Mouse (Mus musculus) activated CD4-positive, CD25-positive, alpha-beta regulatory T cell (primary cell): ENCODE data around the gene Cfap61. TPM values are rescaled to one million over a fixed set of nuclear protein-coding genes. Genes with fewer than 3 reads are reported as not detected.

ENCODE experiments used
- polyA plus RNA-seq, 2 experiments: library from polyadenylated mRNA; unstranded; fragments of 100-300 nt; shearing (Covaris generic); gene quantifications; one replicate each; pipeline ENCODE4 v1.2.1; 2017

Cfap61 gene
- polyA plus RNA-seq, result under 1 TPM in 1 of 2 experiments, not detected in 1; 0.52 TPM

DNA sequence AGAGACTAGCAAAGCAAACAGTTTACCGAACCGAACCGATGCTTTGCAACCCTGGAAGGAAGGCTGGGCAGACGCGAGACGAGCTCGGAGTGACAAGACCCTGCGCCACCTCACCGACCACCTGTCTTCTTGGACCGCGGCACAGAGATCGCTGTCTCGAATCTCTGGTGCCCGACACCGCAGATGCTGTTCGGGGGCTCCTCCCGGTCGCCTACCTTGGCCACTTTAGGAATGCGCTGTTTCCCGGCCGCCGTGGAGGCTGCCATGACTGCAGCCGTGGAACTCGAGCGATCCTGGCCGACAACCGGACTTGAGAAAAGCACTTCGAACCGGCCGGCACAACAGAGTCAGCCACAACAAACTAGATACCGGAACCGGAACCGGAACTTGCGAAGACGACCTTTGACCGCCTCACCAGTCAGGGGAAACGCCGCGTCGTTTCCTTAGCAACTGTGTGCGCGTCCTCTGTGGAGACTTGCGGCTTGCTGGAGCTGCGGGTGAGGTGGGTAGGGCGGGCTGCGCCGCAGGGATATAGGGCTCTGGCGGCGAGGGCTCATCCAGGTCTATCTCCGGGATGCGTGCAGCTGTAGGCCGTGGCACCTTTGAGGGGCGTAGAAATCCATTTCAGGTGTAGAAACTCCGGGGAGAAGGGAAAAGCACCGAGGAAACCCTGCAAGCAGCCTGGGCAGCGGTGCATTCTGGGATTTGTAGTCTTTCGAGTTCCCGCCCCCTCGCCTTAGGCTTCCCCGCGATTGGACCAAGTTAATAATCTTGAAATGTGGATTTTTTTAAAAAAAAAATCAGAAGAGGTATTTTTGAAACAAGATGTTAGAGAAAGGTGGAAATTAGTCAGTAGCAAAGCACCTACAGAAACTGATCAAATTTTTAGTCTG, at the start of gene Cfap61, which contains the start of gene Crnkl1:
Gene Cfap61, plus strand, starts transcription at position 446 of the 893 bp plus-strand sequence.
Gene Crnkl1, minus strand, starts transcription at position 676 of the 893 bp plus-strand sequence.

GRCm38 (mm10) chr2:145901861-145902260, 32.7 kb upstream of the Cfap61 start, which contains the start of gene Naa20:
TSS of gene Naa20 (plus strand) at chr2:145902099.

DNA sequence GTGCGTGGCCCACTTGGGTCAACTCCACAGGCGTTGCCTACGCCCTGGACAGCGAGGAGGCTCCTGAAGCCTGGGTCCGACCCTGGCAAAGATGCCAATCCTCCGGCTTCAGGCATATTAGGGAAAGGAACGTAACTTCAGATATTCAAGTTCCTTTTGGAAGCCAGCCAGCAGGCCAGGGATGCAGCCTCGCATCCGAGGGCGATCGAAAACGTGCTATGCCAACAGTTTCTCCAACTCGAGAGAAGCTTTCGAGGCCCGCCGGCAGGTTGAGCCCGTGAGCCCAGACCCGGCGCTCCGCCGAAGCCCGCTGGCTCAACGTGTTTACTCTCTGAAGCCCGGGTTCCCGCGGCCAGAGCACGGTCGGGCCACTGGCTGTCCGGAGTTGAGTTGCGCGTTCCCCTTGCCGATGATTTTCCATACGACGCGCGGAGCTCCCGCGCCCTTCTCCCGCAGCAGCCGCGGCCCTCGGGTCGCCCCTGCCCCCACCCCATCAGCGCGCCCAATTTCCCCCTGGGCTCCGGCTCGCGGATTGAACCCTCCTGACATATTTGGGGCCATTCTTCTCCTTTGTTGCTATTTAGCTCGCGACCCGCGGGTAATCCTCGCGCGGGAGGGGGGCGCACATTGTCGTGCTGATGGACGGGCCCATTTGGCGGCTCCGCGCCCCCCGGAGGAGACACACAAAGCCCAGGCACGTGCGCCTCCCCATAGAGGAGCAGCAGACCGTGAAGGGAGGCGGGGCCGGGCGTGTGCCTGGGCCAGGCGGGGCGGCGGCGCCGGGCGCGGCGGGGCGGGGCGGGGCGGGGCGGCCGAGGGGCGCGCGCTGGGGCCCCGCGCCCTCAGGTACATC, 286.7 kb downstream of the Cfap61 start, which contains the start of gene Insm1:
Gene Insm1, plus strand, starts transcription at position 846 of the 853 bp plus-strand sequence.

Other genes with a start within 250 kb of the Cfap61 start
- 100 to 1,000 TPM; 105 to 130 TPM for gene Naa20, start 32.7 kb upstream of the Cfap61 start, polyA plus RNA-seq
- 10 to 100 TPM; 48.4 to 52.4 TPM for gene Crnkl1, start 230 bp downstream of the Cfap61 start, polyA plus RNA-seq